Mouse (Mus musculus) hindbrain, embryonic 12.5 days (tissue): Measurements from ENCODE around the gene Ush2a. TPM values are rescaled to one million over a fixed set of nuclear protein-coding genes. Genes with fewer than 3 reads are reported as not detected.

ENCODE experiments used
- ATAC-seq: fragments of 200-750 bp; cut with Nextera tagmentation; 2 replicates; pipeline ENCODE4 v1.8.0; 2017; ENCODE audit warnings: moderate TSS enrichment; ENCODE audit not compliant: low FRiP score
- H3K27ac ChIP-seq: fragments of 300-500 bp; sonication (generic); 2 replicates; pipeline ENCODE4 v1.5.1; 2016; ENCODE audit warnings: mild to moderate bottlenecking
- H3K27me3 ChIP-seq: fragments of 300-500 bp; sonication (generic); 2 replicates; pipeline ENCODE4 v1.6.1; 2016; ENCODE audit warnings: mild to moderate bottlenecking
- H3K36me3 ChIP-seq: fragments of 300-500 bp; sonication (generic); 2 replicates; pipeline ENCODE4 v1.6.1; 2016; ENCODE audit warnings: mild to moderate bottlenecking
- H3K4me1 ChIP-seq: fragments of 300-500 bp; sonication (generic); 2 replicates; pipeline ENCODE4 v1.6.1; 2016
- H3K4me2 ChIP-seq: fragments of 300-500 bp; sonication (generic); replicated peaks from 2 replicates; pipeline ENCODE4 v1.6.1; 2016; ENCODE audit warnings: mild to moderate bottlenecking
- H3K4me3 ChIP-seq: fragments of 300-500 bp; sonication (generic); 2 replicates; pipeline ENCODE4 v1.5.1; 2016; ENCODE audit warnings: mild to moderate bottlenecking
- H3K9ac ChIP-seq: fragments of 300-500 bp; sonication (generic); 2 replicates; pipeline ENCODE4 v1.6.1; 2016; ENCODE audit warnings: mild to moderate bottlenecking, moderate library complexity
- H3K9me3 ChIP-seq: fragments of 300-500 bp; sonication (generic); replicated peaks from 2 replicates; pipeline ENCODE4 v1.6.1; 2016; ENCODE audit warnings: mild to moderate bottlenecking
- WGBS: fragments of 180-500 bp; shearing (Covaris S2); methylation state at CpG from one replicate; pipeline ENCODE4 v1.1.7; 2016; 5-methylcytosine and 5-hydroxymethylcytosine counted together
- polyA plus RNA-seq: library from polyadenylated mRNA; unstranded; fragments of >200 nt; fragmentation: Nextera tagmentation; extraction: Ambion mirVana; gene quantifications from 2 replicates; pipeline ENCODE4 v1.2.1, GENCODE M21; 2016

Ush2a gene
- polyA plus RNA-seq, 1 experiment from 2014 or later, result 0.36 TPM

GRCm38 (mm10) chr1:188763761-188764160, 501.9 kb downstream of the Ush2a start:
- H3K4me2 ChIP-seq, result no peak overlapping the region
- no peak for ATAC-seq
- no peak overlapping the region for H3K9ac ChIP-seq
- no peak overlapping the region for H3K27ac ChIP-seq
- H3K27me3 ChIP-seq, result no peaks in the 10 kb centered on the region
- no peak overlapping the region for H3K4me3 ChIP-seq
- no peaks in the 10 kb centered on the region for H3K4me1 ChIP-seq
- no peaks in the 10 kb centered on the region for H3K9me3 ChIP-seq
- 83% methylated on average over 3 of the region's 3 CpGs for WGBS
- H3K36me3 ChIP-seq, result no peaks in the 10 kb centered on the region

DNA sequence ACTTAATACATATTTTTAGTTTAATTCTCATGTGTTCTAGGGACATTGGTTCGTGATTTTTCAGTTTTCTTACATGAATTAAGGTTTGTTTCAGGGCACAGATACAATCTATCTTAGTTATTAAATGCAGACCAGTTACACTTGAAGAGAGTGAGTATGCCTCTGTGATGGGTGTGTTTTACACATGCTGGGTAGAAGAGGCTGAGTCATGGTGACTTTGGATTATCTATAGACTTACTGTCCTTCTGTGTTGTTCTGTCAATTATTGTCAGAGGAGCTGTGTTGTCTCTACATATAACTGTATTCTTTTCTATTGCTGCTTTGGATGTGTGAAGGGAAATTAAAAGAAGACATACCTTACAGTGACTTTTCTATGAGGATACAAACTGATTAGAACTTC, 509.0 kb downstream of the Ush2a start:
- no peak overlapping the region for H3K27ac ChIP-seq
- 88% methylated on average over 1 of the region's 1 CpGs for WGBS
- no peak for ATAC-seq
- no peak overlapping the region for H3K4me3 ChIP-seq
- no peaks in the 10 kb centered on the region for H3K9me3 ChIP-seq
- H3K4me1 ChIP-seq, result no peaks in the 10 kb centered on the region
- H3K27me3 ChIP-seq, result no peaks in the 10 kb centered on the region
- no peak overlapping the region for H3K9ac ChIP-seq
- H3K36me3 ChIP-seq, result no peaks in the 10 kb centered on the region
- no peak overlapping the region for H3K4me2 ChIP-seq

DNA sequence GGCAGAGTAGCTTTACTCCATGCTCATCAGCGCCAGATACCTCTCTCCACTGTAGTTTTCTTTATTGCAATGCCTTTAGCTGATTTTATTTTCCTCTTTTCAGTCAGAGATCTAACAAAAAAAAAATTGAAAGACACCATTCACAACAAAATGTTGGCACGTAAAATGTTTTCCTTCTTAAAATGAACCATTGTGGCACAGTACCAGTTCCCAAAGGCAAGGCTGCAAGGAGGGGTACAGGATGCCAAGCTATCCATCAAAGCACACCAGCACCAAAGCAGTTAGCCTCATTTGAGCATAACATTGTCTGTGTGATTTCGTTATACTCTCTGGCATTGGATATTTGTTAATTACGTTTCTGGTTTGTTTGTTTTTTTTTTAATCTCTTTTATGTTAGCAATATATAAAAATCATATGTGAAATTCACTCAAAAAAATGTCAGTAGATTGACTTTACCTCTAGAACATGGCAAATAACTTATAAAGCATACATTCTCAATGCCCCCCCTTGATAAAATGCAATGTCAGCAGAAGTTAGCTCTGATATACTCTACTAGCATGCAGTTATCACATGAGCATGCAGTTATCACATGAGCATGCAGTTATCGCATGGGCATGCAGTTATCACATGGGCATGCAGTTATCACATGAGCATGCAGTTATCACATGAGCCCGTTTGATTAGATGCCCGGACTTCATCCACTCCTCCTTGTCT, 510.9 kb downstream of the Ush2a start:
- Histone ChIP-seq H3K36me3 (no peaks in the 10 kb centered on the region), H3K27ac (no peak overlapping the region), H3K27me3 (no peaks in the 10 kb centered on the region), H3K4me3 (no peak overlapping the region), H3K9ac (no peak overlapping the region), H3K9me3 (no peaks in the 10 kb centered on the region; the same call in 1 of the 2 replicates), H3K4me2 (no peak overlapping the region), H3K4me1 (no peaks in the 10 kb centered on the region)
- 95% methylated on average over 7 of the region's 7 CpGs for WGBS
- no peak for ATAC-seq

- H3K36me3 ChIP-seq, result no peaks in the 10 kb centered on the region
- ATAC-seq, result no peak
Measured at GRCm38 (mm10) chr1:188773631-188774030, 511.8 kb downstream of the Ush2a start.

DNA sequence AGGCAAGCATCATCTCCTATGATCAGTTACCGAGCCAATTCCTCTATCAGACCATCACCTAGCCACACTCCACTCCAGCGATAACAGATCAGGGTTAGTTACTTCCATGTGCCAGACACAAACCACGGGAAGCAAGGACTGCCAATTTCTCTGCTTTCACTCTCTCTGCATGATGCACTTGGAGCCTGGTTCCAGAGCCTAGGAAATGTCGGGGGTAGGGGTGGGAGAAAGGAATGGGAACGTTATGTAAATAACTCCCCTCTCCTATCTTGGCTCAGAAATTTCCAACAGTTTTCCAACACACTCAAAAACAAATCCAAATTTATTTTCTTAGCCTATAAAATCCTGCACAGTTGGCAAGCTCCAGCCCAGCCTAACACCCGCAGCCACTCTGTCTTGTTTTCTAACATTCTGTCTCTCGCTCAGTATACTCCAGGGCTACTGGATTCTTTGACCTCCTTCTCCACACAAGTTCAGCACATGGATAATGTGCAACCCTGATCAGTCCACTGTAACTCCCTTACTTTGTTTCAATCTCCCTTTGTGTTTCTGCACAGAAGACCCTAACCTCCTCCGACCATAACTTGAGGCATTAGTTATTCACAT, 515.8 kb downstream of the Ush2a start:
- Histone ChIP-seq H3K4me2 (no peak overlapping the region), H3K9ac (no peak overlapping the region), H3K4me1 (no peaks in the 10 kb centered on the region), H3K4me3 (no peak overlapping the region), H3K27ac (no peak overlapping the region), H3K27me3 (no peaks in the 10 kb centered on the region), H3K9me3 (no peaks in the 10 kb centered on the region; the same call in 1 of the 2 replicates), H3K36me3 (no peaks in the 10 kb centered on the region)
- 79% methylated on average over 8 of the region's 8 CpGs for WGBS
- ATAC-seq, result no peak

More at GRCm38 (mm10) chr1:188773631-188774030, 511.8 kb downstream of the Ush2a start:
- no peaks in the 10 kb centered on the region for H3K27me3 ChIP-seq
- H3K4me2 ChIP-seq, result no peak overlapping the region
- no peaks in the 10 kb centered on the region for H3K4me1 ChIP-seq
- WGBS, result 74% methylated on average over 7 of the region's 7 CpGs
- H3K9ac ChIP-seq, result no peak overlapping the region
- H3K9me3 ChIP-seq, result no peaks in the 10 kb centered on the region; the same call in 1 of the 2 replicates
- H3K27ac ChIP-seq, result no peak overlapping the region
- H3K4me3 ChIP-seq, result no peak overlapping the region

DNA sequence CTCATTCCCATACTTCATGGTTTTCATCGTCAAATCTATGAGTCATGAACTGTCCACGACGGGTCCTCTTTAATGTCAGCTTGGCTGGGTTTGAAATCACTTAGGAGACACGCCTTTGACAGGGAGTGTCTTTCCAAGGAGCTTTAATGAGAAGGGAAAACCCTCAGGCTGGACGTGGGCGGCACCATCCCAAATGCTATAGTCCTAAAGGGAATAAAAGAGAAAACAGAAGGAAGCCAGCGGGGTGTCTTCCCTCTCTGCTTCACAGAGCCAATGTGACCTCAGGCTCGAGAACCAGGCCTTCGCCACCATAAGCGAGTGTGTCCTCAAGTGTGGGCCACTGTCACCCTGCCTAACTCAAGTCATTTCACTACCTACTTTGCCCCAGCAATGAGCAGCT, 523.2 kb downstream of the Ush2a start:
- H3K4me2 ChIP-seq, result no peak overlapping the region
- H3K9me3 ChIP-seq, result no peaks in the 10 kb centered on the region
- H3K9ac ChIP-seq, result no peak overlapping the region
- H3K4me1 ChIP-seq, result no peaks in the 10 kb centered on the region
- no peak for ATAC-seq
- H3K27ac ChIP-seq, result no peak overlapping the region
- H3K36me3 ChIP-seq, result no peaks in the 10 kb centered on the region
- no peak overlapping the region for H3K4me3 ChIP-seq
- H3K27me3 ChIP-seq, result no peaks in the 10 kb centered on the region
- 76% methylated on average over 10 of the region's 10 CpGs for WGBS

- Histone ChIP-seq H3K4me3 (no peak overlapping the region), H3K4me1 (peaks cover 6% of the 10 kb centered on the region; the same call in 1 of the 2 replicates), H3K9ac (no peak overlapping the region), H3K36me3 (no peaks in the 10 kb centered on the region), H3K27me3 (0 out of 2 replicates have a peak, but pooled peaks cover 3% of the 10 kb centered on the region), H3K9me3 (no peaks in the 10 kb centered on the region), H3K27ac (no peak overlapping the region), H3K4me2 (no peak overlapping the region)
- ATAC-seq, result no peak
- 14% methylated on average over 2 of the region's 2 CpGs for WGBS
Measured at GRCm38 (mm10) chr1:188805069-188805468, 543.2 kb downstream of the Ush2a start.

- Histone ChIP-seq H3K4me1 (peaks cover 6% of the 10 kb centered on the region; the same call in 1 of the 2 replicates), H3K27me3 (0 out of 2 replicates have a peak, but pooled peaks cover 3% of the 10 kb centered on the region), H3K9ac (no peak overlapping the region), H3K27ac (no peak overlapping the region), H3K36me3 (no peaks in the 10 kb centered on the region), H3K9me3 (no peaks in the 10 kb centered on the region), H3K4me2 (no peak overlapping the region), H3K4me3 (no peak overlapping the region)
- 19% methylated on average over 4 of the region's 4 CpGs for WGBS
- peak; percentile 91 for ATAC-seq
Measured at GRCm38 (mm10) chr1:188805852-188806251, 544.0 kb downstream of the Ush2a start.

GRCm38 (mm10) chr1:188810631-188811030, 548.8 kb downstream of the Ush2a start:
- Histone ChIP-seq H3K9me3 (no peaks in the 10 kb centered on the region), H3K4me3 (no peak overlapping the region), H3K4me2 (no peak overlapping the region), H3K36me3 (no peaks in the 10 kb centered on the region), H3K27me3 (no peaks in the 10 kb centered on the region), H3K9ac (no peak overlapping the region), H3K4me1 (peaks cover 6% of the 10 kb centered on the region; the same call in 1 of the 2 replicates), H3K27ac (no peak overlapping the region)
- ATAC-seq, result no peak
- WGBS, result 87% methylated on average over 9 of the region's 9 CpGs

DNA sequence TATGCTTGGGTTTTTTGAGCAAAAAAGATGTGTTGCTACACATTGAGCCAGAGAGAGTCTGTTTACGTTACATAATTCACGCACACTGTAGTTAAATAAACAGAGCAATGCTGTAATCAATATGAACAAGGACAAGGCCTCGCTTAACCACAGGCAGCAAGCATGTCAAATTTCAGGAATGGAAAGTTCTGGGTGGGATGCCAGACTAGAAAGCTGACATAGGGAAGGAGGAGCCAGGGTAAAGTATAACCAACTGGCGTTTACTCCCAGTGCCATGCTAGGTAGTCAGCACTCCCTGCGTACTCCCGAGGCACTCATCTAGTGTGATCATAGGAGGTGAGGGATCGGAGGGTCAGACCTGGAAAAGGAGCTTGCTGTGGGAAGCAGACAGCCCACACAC, 553.2 kb downstream of the Ush2a start:
- H3K4me3 ChIP-seq, result no peak overlapping the region
- 82% methylated on average over 7 of the region's 7 CpGs for WGBS
- no peaks in the 10 kb centered on the region for H3K4me1 ChIP-seq
- no peak overlapping the region for H3K27ac ChIP-seq
- no peaks in the 10 kb centered on the region for H3K27me3 ChIP-seq
- no peaks in the 10 kb centered on the region for H3K36me3 ChIP-seq
- no peak overlapping the region for H3K4me2 ChIP-seq
- ATAC-seq, result no peak
- no peak overlapping the region for H3K9ac ChIP-seq
- H3K9me3 ChIP-seq, result no peaks in the 10 kb centered on the region

DNA sequence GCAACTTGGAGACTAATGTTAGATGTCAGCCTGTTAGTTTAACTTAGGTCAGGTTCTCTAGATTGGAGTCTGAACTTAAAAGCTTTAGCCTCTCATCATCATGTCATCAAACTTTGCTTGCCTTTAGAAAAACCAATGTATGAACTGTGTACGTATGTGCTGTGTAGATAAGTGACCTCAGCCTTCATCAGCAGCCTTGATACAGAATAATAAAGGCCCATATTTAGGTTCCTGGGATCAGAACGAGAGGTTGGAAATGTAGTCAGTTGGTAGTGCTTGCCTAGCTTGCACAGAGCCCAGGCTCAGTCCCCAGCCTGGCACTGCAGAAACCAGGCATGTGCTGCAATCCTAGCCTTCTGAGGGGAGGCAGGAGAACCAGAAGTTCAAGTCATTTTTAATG, 562.4 kb downstream of the Ush2a start:
- Histone ChIP-seq H3K4me2 (no peak overlapping the region), H3K9me3 (no peaks in the 10 kb centered on the region), H3K4me3 (no peak overlapping the region), H3K9ac (no peak overlapping the region), H3K36me3 (no peaks in the 10 kb centered on the region), H3K4me1 (no peaks in the 10 kb centered on the region), H3K27me3 (no peaks in the 10 kb centered on the region), H3K27ac (no peak overlapping the region)
- ATAC-seq, result no peak
- 90% methylated on average over 2 of the region's 2 CpGs for WGBS

GRCm38 (mm10) chr1:188824878-188825532, 563.2 kb downstream of the Ush2a start:
- Histone ChIP-seq H3K4me3 (no peak overlapping the region), H3K27ac (no peak overlapping the region), H3K4me1 (no peaks in the 10 kb centered on the region), H3K4me2 (no peak overlapping the region), H3K9ac (no peak overlapping the region), H3K36me3 (no peaks in the 10 kb centered on the region), H3K9me3 (no peaks in the 10 kb centered on the region), H3K27me3 (no peaks in the 10 kb centered on the region)
- WGBS, result 78% methylated on average over 8 of the region's 8 CpGs
- no peak for ATAC-seq
